Mouse (Mus musculus) left cerebral cortex, postnatal 25 days (tissue): ENCODE results near the gene Ffar3. TPM values are rescaled to one million over a fixed set of nuclear protein-coding genes. Genes with fewer than 3 reads are reported as not detected.
"Not testable (repeated sequence)": the region's sequence is repeated elsewhere in the genome, so short reads cannot be mapped to it uniquely, and the experiment has no call there.

Experiments used
- DNase-seq, 2 experiments: peaks; one replicate each; pipeline ENCODE4 v3.0.0; 2022; ENCODE audit warnings: low spot score in 2 of 2, mixed read lengths in 1 of 2
- intact Hi-C: fragments of 180-260 bp; cut with DNase I; formaldehyde crosslinking; loops from one replicate; pipeline ENCODE4 v1.15.1; 2025
- total RNA-seq, 2 experiments: library from RNA; stranded (reverse); gene quantifications; 2 replicates each; pipeline ENCODE4 v1.2.3; 2021

Gene Ffar3
- total RNA-seq, 2 experiments from 2014 or later: not detected

DNA sequence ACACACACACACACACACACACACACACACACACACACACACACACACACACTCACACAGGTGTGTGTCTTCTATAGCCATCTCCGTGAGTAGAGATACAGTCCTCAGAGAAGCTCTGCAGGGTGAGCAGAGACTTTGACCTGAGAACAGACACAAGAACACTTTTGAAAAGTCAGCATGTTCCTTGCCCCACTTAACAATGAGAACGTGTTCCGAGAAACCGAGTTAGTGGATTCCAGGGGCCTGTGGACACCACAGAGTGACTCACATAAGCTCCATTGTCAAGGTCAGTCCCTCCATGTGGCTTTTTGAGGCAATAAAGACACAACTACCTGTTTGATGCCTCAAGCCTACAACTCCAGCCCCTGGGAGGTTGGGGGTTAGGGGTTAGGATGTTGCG is 8.6 kb downstream of the Ffar3 start:
- DNase-seq: no peak
- intact Hi-C loops: no loop called here

DNA sequence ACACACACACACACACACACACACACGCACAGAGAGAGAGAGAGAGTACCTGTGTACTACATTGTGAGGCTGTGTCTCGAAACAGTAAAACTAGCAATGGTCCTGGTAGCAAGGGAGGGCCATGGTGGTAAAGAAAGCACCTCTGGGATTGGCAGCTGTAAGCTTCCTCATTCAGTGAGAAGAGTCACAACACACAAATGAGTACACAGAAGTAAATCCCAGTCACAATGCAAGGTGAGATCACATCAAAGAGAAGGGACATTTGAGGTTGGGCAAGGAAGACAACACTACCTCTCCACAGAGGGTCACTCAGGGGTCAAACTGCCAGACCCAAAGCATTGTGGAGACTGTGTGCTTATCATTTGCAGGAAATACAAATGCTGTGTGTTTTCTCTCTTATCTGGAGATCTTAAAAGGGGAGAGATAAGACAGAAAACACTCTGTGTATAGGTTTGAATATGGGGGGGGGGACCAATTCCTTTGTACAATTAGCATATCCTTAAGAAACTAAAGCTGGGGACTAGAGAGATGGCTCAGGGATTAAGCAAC is 9.4 kb downstream of the Ffar3 start:
- DNase-seq: no peak
- intact Hi-C loops: no loop called here

DNA sequence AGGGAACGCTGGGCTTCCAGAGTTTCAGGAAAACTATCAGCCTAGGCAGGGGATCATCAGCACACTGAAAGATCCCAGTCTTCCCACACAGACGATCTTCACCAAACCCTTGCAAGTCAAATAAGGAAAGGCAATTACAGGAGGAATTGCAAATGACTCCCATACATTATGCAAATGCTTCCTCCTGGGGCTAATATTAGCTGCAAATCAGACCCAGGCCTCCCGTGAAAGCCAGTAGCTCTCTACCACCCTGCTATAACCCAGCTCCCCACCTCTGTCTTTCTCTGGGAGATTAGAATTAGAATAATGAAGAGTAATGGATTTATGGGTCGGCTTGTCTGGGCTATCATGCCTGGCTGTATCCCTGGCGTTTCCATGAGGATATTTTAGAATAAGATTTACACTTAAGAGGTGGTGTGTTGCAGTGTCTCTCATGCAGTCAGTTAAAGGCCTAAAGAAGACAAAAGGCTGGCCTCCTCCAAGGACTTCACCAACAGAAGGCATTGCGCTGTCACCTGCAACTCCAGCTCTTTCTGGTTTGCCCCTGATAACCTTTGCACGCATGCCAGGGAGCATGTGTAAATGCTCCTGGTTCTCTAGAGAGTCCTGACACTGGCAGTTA is 11.2 kb downstream of the Ffar3 start:
- DNase-seq: peak in 1 of 2 experiments; percentile 3
- intact Hi-C loops: loop anchor here (5.0 kb wide), 1 partner anchor 212 kb away; no protein-coding TSS in a partner anchor

DNA sequence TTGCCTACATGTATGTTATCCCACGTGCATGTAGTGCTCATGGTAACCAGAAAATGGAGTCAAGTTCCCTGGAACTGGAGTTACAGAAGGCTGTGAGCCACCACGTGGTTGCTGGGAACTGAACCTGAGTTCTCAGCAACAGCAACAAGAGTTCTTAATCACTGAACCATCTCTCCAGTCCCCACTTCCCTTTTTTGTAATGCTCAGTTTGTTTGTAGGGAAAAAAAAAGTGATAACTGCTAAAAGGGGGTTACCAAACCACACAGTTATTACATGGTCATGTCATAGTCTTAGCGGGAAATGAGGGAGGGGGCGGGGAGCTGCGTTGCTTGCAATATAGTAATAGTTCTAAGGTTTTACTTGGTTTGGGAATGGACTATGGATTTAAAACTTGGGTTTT is 13.9 kb downstream of the Ffar3 start:
- DNase-seq: no peak
- intact Hi-C loops: loop anchor here (5.0 kb wide), 1 partner anchor 210 kb away; no protein-coding TSS in a partner anchor

DNA sequence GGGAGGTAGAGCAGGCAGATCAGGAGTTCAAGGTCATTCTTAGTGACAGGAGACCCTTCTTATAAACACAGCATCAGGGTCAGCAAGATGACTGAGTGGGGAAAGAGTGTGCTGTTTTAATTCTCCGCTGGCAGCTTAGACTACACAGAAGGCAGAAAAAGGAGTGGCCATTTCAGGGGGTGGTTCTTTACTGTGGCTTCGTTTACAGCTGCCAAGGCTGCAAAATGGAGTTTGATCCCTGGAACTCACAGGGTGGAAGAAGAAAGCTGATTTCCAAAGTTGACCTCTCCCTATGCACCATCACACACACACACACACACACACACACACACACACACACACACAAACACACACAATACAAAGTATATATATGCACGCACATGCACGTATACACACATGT is 14.6 kb downstream of the Ffar3 start:
- DNase-seq: no peak
- intact Hi-C loops: loop anchor here (5.0 kb wide), 1 partner anchor 209 kb away; no protein-coding TSS in a partner anchor

DNA sequence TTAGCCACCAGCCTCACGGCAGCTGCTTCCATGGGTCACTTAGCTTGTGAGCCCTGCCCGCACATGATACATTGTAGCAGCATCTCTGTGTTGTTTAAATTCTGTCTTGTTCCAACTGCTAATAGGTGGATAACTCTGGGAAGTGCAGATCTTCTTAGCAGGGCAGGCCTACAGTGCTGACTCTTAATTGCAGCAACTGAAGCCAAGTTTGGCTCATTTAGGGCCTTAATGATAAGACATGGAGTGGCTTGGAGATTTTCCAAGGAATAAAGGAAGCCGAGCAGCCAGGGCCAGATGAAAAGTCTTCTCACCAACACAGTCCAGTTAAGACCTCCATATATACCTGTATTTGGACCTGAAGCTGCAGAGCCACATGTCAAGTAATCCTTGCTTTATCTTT is 15.7 kb downstream of the Ffar3 start:
- intact Hi-C loops: loop anchor here (5.0 kb wide), 1 partner anchor 208 kb away; no protein-coding TSS in a partner anchor
- DNase-seq: no peak

DNA sequence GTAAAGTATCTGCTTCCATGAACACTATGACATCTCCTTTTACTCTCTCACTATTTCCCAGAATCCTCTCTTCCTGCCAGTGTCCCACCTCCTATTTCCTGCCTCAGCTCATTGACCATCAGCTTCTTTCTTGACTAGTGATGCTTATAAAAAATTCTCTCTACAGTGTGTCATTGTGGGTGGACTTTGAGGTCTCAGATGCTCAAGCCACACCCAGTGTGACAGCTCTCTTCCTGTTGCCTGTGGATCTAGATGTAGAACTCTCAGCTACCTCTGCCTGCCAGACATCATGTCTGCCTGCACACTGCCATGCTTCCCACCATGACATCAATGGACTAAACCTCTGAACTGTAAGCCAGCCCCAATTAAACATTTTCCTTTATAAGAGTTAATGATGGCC is 18.7 kb downstream of the Ffar3 start:
- DNase-seq: no peak
- intact Hi-C loops: no loop called here

DNA sequence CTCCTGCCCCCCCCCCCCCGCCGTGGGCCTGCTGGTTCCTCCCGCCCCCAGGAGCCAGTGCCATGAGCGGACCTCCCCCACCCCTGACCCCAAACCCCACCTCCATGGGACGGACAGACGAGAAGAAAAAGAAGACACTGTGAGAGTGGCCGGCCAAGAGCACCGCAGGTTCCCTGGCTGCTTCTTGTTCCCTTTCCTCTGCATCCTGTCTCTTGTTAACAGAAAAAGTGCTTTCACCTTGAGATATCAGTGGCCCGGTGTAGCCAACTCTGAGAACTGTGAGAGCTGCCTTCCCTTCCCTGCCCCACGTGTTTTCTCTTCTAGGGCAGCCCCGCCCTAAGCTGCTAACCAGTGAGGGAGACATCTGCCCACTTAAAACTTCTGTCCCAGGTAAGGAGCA is 23.3 kb downstream of the Ffar3 start:
- DNase-seq, intact Hi-C loops: not testable (repeated sequence)

DNA sequence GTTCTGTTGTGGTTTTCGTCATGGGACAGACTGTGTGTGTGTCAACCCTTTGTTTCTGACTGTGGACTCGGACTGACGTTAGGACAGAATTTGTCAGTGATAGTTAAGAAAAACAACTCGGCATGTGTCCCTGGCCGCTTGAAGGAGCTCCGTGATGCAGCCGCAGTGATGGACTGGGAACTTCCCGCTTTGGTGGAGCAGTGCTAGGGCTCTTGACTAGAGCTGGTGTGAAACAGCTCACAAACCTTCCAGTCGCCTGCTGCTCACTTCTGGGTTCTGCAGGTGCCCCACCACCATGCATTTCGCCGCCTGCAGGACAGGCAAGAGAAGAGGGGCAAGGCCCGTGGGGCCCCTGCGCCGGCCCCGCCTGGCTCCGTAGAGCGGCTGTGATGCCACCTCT is 23.7 kb downstream of the Ffar3 start:
- intact Hi-C loops: no loop called here
- DNase-seq: no peak

DNA sequence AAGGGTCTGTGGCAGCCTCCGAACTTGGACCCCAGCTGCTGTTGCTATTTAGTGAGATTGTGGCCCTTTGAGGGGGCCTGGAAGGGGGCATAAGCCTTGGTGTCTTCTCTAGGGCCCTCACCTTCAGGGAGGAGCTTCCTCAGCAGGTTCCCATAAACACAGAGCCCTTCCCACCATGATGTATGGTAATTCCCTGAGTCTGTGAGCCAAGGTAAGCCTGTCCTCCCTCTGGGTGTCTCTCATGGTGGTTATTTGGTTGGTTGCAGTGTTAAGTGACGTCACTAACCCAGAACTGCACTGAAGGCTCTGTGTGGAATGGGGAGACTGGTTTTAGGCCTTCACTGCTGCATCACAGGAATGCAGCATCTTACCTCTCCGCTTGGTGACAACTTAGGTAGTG is 26.6 kb downstream of the Ffar3 start:
- no peak for DNase-seq
- intact Hi-C loops: no loop called here

DNA sequence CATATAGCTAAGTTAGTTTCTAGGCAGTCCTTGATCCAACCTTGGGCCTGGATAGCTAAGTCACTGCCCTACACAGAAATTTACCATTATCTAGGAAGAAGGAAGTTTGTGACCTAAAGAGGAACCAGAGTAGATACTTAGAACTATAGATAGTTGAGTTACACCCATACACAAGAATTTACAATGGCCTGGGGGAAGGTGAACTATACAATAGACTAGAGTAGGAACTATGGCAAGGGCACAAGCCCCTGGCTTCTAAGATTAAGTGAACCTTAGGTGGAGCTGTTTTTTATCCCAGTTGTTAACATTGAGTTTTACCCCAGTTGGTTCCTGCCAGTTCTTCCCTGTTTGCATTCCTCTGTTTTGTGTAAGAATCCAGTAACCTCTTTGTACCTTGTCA is 27.1 kb downstream of the Ffar3 start:
- not testable (repeated sequence) for DNase-seq

DNA sequence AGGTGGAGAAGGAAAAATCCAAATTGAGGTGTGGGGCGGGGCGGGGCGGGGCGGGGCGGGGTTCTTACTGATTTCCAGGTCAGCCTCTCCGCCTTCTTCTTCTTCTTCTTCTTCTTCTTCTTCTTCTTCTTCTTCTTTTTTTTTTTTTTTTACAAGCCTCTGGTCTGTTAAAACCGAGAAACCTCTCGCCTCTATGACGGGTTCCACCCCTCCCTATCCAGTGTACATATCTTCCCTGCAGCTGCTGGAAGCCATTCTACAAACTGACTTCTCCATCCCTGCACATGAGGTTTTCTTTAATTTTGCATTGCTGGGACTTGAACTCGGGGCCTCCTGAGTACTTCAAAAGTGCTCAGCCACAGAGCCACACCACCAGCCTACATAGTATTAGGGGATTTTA is 29.3 kb downstream of the Ffar3 start:
- no peak for DNase-seq
- intact Hi-C loops: no loop called here

More for the DNA sequence above, 27.1 kb downstream of the Ffar3 start:
- intact Hi-C loops: not testable (repeated sequence)

DNA sequence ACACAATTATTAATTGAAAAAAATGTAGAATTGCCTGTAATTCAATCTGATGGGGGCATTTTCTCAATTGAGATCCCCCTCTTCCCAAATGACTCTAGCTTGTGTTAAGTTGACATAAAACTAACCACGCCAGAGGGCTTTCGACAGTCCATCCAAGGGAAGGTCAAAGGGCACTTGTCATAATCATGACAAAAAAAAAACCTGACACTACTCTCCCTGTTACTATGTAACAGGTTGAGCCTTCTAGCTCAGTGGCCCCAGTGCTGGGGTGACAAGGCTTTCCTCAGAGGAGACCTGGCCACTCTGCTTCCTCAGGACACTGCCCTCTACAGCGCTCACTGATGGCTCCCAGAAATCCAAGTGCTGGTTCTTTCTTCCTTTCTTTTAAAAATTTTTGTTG is 31.7 kb downstream of the Ffar3 start:
- DNase-seq: no peak
- intact Hi-C loops: no loop called here

DNA sequence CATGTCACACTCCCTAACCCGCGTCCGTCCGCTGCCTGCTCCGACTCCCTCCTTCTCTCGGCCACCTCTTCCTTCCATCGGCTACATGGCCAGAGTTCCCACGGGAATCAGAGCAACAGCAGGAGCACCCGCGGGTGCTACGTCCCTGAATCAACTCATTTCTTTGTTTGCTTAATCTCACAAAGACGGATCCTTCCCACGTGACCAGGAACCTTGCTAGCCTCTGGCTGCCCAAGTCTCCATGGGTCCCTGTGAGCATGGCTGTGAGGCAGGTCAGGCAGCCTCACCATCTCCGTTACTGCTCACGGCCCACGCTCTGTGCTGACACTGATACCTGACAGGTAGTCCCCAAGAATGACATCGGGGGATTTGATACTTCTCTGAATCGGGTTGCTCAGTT is 32.3 kb downstream of the Ffar3 start, which contains the start of gene Ffar2:
Ffar2 (minus strand) TSS at position 101 of the 400 bp plus-strand sequence.
- no peak for DNase-seq
- intact Hi-C loops: no loop called here

DNA sequence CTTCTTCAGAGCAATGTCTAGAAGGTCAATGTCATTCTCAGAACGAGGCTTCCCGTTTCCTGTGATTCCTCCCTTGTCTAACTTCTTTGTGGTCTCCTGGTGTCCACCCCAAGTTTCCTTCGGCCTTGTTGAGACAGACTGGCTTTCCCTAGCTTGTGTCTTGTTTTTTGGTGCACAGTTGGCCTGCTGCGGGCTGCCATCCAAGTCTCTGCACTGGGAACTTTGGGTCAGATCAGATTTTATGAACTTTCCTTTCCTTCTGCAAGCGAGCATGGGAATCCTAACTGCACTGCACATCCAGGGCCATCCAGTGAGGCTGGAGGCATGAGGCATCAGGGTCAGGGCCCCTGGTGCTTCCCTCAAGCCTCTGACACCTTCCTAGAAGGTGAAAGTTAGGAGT is 34.4 kb downstream of the Ffar3 start:
- intact Hi-C loops: no loop called here

DNA sequence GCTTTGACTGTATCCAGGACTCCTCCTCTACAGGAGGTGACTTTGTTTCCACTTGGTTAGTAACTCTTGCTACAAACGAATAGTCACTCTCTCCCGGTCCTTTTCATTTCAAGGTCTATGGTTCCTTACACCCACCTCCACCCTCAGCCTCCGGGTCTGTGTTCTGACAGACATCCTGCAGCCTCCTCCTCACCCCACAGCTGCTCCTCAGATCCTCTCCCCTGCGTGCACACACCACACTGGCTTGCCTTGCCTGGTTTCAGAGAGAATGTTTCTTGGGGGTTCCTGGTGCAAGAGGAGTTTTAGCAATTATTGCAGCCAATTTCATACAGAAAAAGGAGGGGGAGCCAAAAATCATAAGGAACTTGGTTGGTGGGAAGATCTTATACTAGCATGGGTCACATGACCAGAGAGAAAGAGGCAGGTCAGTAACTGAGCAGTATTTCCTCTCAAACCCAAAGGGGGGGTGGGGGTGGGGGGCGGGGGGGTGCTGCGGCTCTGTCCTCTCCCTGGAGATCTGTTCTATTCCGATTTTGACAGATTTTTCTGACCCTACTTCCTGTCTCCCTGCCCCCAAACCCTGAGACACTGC is 35.0 kb downstream of the Ffar3 start:
- intact Hi-C loops: no loop called here

More for the DNA sequence above, 34.4 kb downstream of the Ffar3 start:
- DNase-seq: no peak

DNA sequence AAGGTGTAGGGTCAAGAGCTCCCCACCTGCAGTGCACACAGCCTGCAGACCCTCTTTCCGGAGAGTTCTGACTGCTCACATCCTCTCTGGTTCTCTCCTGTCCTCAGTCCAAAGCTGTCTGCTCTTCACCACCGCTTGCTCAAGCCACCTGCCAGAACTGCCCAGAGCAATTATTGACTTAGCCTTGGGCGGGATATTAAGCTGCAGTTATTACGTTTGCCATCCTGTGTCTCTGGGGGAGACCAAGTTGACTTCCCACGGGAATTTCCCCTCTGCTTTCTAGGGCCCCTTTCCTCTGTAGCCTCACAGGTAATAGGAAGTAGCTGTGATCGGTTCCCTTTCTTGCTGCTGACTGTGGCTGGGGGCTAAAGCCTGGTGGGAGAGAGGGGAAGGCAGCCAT is 35.8 kb downstream of the Ffar3 start:
- intact Hi-C loops: no loop called here

More for the DNA sequence above, 35.0 kb downstream of the Ffar3 start:
- no peak for DNase-seq

DNA sequence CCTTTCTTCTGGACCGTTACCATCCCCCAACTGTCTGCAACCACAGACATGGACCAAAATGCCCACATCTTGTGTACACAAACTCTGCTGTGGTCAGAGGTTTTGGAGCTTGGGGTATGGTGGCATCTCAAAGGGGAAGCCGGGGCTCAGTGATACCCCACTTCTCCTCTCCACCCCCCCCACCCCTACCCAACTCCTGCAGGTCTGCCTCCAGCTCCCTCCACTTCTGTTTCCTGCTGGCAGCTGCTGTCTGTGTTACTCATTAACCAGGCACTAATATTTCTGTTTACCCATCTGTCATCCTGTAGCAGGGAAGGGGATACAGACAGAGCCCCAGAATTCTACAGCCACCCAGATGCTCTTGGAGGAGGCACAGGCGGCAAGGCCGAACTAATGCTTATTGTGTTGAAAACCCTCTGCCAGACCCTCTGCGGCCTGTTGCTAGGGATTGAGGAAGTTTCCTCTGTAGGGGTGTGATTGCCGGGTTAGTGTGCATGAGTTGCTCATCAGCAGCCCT is 43.6 kb downstream of the Ffar3 start:
- intact Hi-C loops: no loop called here
- DNase-seq: peak in 1 of 2 experiments; percentile 5

More for the DNA sequence above, 35.8 kb downstream of the Ffar3 start:
- DNase-seq: no peak

DNA sequence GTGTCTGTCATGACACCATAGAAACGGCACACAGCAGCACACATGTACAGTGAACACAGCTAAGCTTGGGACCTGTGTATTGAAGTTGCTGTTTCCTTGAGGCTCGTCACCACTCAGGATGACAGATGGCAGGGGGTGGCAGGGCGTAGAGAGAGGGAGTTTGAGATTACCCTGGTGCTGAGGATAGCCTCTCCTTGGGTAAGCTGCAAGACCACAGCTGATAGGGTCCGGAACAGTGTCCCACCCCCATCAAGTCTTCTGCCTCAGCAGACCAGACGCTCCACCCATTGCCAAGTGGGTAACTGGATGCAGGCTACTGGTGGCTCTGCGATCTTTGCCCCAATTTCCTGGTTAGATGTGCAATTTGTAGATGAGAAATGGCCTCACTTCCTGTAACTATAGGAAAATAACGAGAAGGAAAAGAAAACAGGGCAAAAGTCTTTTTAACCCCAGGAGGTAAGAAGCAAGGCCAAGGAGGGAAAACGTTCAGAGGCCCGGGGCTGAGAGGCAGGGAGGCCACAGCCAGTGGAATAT is 44.2 kb downstream of the Ffar3 start:
- DNase-seq: no peak
- intact Hi-C loops: no loop called here

DNA sequence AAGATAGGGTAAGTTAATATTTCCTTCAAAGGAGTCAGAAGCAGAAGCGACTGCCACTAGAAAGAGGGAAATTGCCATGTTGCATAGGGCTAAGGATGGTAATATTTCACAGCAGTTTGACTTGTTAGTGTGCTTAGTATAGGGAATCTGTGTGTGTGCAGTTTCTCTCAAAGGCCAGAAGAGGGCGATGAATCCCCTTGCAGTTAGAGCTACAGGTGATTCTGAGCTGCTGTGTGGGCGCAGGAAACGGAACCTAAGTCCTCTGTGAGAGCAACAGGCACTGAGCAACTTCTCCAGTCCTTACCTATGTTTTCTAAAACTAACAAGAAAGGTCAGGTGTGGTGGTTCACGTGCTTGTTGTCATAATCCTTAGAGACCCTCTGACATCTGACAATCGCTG is 45.7 kb downstream of the Ffar3 start:
- intact Hi-C loops: no loop called here
- no peak for DNase-seq
